Mouse (Mus musculus) telencephalon, adult 2 months (tissue): ENCODE results near the gene Tle6.

Experiments
- DNase-seq: peaks from one replicate; pipeline ENCODE4 v3.0.0-alpha.2; 2011; ENCODE audit warnings: low read depth, low spot score

The Tle6 gene

GRCm38 (mm10) chr10:81592631-81593030, 8.2 kb downstream of the Tle6 start:
- no peak for DNase-seq

DNA sequence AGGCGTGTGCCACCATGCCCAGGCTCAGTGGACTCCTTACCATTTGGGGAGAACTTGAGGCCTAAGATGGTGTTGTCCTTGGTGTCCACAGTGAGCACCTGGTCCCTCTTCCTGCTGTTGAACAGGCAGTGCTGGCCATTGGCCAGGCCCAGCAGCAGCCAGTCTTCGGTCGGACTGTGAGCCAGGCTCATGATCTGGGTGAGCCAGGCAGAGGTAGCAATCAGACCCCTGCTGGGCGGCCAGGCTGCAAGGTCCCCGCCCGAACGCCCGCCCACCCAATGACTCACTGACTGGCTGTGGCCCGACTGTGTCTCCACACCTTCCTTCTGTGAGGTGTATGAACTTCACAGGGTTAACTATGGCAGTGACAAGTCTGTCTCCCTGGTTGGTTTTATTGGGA, 9.0 kb downstream of the Tle6 start:
- DNase-seq: no peak

DNA sequence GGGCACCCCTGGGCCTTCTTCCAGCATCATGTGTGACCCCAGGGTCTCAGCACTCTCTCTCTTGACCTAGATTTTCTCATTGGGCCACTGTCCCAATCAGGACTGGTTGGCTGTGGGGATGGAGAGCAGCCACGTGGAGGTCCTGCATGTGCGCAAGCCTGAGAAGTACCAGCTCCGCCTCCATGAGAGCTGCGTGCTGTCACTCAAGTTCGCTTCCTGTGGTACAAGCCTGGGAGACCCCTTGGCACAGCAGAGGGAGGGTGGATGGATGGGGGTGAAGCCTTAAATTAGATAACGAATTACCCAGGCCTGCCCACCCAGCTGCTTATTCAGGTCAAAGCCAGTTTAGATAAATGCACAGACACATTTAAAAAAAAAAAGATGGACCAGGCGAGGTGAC, 12.1 kb downstream of the Tle6 start:
- no peak for DNase-seq

- no peak for DNase-seq
Observed at GRCm38 (mm10) chr10:81583347-81583746, 17.5 kb downstream of the Tle6 start.

- DNase-seq: no peak
Observed at GRCm38 (mm10) chr10:81580441-81581070, 20.3 kb downstream of the Tle6 start.

GRCm38 (mm10) chr10:81579967-81580366, 20.9 kb downstream of the Tle6 start:
- DNase-seq: no peak

DNA sequence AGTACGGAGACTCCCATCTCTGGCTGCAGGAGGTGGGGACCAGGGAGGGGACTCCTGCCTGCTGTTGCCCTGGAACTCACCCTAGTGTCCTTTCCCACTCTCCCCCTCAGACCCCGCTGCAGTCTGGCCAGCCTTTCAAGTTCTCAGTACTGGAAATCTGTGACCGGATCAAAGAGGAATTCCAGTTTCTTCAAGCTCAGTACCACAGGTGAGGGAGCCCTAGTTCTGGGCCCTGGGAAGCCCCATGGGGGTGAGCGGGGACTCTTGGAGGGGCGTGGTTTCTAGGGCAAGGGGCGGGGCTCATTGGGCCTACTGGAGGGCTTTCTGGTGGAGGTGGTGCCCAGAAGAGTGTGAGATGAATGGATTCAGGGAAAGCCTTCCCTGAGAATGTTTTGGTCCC, 25.2 kb downstream of the Tle6 start:
- DNase-seq: no peak

GRCm38 (mm10) chr10:81575208-81575631, 25.7 kb downstream of the Tle6 start:
- no peak for DNase-seq

DNA sequence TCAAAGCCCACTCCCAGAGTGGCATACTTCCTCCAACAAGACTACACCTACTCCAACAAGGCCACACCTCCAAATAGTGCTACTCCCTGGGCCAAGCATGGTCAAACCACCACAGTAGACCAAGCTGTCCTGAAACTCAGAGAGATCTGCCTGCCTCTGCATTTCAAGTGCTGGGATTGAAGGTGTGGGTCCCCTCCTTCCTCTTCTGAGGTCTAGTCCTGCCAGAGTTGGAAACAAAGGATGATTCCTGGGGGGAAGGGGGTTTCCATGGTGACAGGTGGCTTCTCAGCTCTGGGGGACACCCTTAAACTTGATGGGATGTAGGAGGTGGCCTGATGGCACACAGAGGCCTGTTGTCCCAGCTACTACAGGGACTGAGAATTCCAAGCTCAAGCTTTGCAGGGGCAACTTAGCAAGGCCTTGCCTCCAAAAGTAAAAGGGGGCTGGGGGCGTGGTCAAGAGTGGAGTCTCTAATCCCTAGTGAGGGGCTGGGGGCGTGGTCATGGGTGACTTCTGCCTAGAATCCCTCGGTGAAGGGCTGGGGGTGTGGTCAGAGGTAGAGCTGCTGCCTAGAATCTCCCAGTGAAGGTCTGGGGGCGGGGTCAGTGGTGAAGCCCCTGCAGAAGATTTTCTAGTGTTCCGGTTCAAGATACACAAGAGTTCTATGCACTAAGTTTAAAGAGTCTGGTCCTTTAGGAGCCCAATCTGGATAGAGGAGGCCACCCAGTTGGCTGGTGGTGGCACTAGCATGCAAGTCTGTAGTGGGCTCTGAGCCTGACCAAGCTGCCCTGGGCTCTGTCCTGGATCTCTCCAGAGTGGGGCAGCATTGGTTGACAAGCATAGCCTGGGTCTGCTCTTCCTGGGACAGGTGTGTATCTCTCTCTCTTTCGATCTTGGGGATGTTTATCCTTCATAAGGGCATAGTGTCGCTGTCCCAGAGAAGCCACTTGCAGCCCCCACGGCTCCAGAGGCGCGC, 26.5 kb downstream of the Tle6 start, which contains the start of gene Tle2:
Tle2 (plus strand) TSS at position 481 of the 976 bp plus-strand sequence.
- DNase-seq: no peak

- DNase-seq: no peak
Observed at GRCm38 (mm10) chr10:81572975-81573374, 27.9 kb downstream of the Tle6 start.

- DNase-seq: no peak
Observed at GRCm38 (mm10) chr10:81572133-81572671, 28.7 kb downstream of the Tle6 start.

DNA sequence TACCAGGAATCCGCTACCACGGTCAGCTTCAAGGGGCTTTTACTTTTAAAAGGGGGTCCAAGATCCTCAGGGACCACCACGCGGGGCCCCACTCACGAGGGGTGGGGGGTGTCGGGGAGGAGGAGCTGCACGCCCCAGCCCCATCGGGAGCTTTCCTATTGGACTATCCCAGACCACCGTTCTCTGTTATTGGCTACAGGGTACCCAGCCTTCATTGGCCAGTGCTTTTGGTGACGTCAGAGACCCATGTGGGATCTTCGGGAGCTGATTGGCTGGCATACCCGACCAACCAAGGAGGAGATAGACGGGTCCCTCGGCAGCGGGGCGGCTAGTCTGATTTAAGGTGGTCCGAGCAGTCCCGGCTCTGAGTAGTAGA, 29.4 kb downstream of the Tle6 start:
- DNase-seq: peak; percentile 99

GRCm38 (mm10) chr10:81570831-81571500, 29.9 kb downstream of the Tle6 start:
- peak; percentile 78 for DNase-seq

DNA sequence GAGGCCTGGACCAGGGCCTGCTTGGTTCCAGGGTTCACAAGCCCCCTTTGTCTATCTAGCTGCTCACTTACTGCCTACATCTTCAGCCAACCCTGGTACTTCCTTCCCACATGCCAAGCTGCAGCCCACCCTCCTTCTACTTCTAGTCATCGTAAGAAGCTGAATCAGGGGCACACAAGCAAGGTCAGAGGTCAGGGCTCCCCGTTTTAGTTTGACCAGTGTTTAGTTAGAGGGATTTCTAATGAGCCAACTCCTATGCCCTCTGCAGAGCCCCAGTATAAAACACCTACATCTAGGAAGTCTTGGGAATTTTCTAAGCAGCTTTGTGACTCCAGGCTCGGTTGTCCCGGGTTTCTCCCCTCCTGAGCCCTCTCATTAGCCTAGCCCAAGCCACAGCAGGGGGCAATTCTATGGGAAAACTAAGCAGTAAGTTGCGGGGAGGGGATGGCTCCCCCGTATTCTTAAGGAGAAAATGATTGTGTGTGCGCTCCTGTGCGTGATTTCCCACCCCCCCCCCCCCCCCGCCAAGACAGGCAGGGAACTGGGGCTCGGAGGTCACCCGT, 30.6 kb downstream of the Tle6 start:
- DNase-seq: no peak

DNA sequence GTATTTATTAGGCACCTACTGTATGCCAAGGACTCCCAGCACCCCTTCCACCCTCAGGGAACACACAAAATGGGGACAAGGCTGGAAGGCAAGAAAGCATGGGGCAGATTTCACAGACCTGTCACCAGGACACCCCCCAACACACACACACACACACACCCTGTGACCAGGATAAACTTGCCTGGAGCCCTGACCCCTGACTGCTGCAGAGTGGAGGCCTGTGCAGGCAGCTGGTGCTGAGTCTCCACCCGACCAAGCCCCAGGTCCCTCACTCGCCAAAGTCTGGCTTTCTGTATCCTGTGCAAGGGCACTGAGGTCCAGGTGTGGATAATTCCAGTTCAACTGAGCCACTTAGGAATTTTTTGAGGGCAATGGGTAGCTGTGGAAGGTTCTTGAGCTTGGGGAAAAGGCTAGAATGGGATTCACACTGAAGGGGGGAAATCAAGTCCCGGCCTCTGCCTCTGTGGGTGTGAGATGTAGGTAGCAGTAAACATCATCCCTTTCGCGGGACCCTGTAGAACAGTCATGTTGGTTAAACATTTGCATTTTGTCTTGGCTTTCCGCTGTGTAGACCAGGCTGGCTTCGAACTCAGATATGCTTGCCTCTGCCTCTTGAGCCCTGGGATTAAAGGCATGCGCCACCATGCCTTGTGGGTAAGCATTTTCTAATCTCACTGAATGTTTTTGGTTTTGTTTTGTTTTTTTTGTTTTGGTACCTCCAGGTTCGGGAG, 31.2 kb downstream of the Tle6 start:
- no peak for DNase-seq

- DNase-seq: no peak
Observed at GRCm38 (mm10) chr10:81568381-81569191, 32.3 kb downstream of the Tle6 start.

DNA sequence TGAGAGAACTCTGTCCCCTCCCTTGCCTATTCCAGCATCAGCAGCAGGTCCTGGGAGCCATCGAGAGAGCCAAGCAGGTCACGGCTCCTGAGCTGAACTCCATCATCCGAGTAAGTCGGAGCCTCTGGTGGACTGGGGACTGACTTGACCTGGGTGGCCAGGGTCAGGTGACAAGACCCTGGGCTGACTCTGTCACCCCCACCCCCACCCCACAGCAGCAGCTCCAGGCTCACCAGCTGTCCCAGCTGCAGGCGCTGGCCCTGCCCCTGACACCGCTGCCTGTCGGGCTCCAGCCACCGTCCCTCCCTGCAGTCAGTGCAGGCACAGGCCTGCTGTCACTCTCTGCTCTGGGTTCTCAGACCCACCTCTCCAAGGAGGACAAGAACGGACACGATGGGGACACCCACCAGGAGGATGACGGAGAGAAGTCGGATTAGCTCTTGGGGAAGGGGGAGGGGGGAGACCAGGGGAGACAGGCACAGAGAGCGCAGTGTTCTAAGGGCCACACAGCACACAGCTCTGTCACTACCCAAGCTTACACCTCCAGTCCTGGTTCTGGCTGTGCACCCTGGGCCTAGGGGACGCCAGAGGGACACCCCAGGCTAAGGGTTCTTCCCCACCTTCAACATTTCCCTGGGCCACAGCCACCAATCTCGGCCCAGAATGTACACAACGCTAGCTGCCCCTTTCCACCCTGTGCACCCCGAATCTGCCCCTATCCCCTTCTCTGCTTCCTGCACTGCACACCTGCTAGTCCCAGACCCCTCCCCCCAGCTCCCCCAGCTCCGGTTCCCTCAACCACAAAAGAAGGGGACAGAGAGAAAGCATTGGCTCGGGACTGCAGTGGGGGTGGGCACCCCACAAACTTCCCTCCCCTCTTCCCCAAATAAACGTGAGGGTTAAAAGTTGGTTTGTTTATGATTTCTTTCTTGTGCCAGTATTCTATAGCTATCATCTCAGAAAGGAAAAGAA, 35.3 kb downstream of the Tle6 start:
- no peak for DNase-seq

GRCm38 (mm10) chr10:81564734-81565133, 36.1 kb downstream of the Tle6 start:
- no peak for DNase-seq

GRCm38 (mm10) chr10:81564216-81564615, 36.7 kb downstream of the Tle6 start:
- DNase-seq: no peak
